Mouse (Mus musculus) MEL-GATA-1-ER (cell line): ENCODE results near the gene Trem2.
A peak's percentile ranks its signal among the peaks of the same experiment; 100 is the strongest.

Source experiments
- DNase-seq: peaks from one replicate; pipeline ENCODE4 v3.0.0-alpha.2; 2012; ENCODE audit warnings: low read depth; ENCODE audit errors: extremely low read depth

Trem2 gene

DNA sequence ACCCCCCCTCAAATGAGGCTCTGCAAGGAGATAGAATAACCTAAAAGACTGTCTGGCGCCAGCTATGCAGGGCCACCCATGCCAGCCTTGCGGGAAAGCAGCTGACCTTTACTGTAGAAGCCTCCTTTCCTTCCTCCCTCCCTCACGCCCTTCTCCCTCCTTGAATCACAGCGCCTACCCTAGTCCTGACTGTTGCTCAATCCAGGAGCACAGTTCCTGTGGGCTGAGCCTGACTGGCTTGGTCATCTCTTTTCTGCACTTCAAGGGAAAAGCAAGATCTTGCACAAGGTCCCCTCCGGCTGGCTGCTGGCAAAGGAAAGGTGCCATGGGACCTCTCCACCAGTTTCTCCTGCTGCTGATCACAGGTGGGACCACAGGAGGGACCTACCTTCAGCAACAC lies at the start of gene Trem2:
Gene Trem2, plus strand, starts transcription at position 171 of the 400 bp plus-strand sequence.
- DNase-seq = no peak

- DNase-seq = peak; percentile 93
Observed at GRCm38 (mm10) chr17:48299203-48299602, 47.0 kb upstream of the Trem2 start, which contains the start of gene Treml2. Gene Treml2 (plus strand): TSS chr17:48299498.

DNA sequence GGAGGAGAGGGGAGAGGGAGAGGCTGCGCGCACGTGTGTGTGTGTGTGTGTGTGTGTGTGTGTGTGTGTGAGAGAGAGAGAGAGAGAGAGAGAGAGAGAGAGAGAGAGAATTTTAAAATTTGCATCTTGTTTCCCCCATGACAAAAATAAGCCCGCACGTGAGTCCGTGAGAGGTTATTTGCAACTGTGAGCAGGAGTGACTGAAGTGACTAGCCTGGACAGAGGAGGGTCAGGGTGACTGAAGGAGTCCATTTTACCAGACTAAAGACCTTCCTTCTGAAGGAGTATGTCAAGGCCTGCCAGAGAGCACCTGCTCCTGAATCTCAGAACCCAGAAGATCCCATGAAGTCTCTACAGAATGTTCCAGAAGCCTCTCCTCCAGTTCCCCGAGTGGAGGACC lies 46.4 kb upstream of the Trem2 start:
- no peak for DNase-seq

DNA sequence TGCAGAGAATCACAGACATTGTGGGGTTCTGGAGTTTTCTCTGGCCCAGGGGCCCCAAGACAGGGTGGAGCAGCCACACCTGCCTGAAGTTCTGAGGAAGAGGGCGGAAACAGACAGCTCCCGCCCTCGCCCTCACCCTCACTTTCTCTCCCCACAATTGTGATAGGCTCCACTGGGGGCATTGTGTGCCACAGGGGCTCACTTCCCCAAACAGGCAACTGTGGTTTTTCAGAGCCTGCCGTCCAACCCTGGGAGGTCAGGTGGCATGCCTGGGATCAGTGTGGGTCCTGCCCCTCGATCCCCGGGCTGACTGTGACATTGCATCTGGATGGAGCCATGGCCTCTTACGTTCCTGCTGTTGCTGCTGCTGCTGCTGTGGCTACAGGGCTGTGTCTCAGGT lies 46.0 kb upstream of the Trem2 start:
- DNase-seq = peak; percentile 80

DNA sequence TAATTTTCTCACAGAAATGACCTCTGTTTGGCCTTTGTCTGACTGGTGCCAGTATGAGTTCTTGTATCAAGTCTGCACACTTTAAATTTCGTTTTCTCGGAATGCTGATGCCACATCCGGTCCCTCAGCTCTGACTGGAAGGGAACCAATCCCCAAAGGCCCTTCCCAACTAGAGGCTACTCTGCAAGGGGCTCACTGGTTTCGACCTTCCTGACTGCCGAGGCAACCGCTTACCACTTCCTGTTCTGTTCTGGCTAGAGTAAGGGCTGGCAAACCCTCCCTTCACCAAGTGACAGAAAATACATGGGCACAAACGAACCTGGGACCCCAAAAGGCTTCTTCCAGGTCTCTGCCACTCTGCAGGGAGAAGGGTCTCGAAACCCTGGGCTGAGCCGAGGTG lies 45.3 kb upstream of the Trem2 start:
- DNase-seq = peak; percentile 76

GRCm38 (mm10) chr17:48301792-48302191 lies 44.4 kb upstream of the Trem2 start:
- no peak for DNase-seq

DNA sequence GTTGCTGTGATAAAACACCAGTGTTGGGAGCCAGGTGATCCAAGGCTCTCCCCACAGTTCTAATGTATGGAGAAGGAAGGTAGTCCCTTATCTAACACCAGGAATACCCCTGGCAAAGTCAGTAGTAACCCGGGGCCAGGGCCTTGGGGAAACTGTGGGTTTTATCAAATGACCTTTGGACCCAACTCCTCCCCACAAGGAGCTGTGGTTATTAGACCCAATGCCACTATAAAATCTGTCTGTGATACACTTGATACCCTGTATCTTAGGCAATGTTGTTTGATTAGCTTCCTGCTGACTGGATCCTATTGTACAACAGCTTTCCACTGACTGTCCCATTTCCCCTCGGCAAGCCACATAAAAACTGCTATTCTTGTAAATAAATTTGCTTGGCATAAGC lies 34.1 kb upstream of the Trem2 start:
- DNase-seq = no peak

- DNase-seq = peak; percentile 38
Observed at GRCm38 (mm10) chr17:48315905-48316579, 30.2 kb upstream of the Trem2 start, which contains the start of gene B430306N03Rik. Gene B430306N03Rik (plus strand): TSS chr17:48316141.

- no peak for DNase-seq
Observed at GRCm38 (mm10) chr17:48318686-48319085, 27.5 kb upstream of the Trem2 start.

DNA sequence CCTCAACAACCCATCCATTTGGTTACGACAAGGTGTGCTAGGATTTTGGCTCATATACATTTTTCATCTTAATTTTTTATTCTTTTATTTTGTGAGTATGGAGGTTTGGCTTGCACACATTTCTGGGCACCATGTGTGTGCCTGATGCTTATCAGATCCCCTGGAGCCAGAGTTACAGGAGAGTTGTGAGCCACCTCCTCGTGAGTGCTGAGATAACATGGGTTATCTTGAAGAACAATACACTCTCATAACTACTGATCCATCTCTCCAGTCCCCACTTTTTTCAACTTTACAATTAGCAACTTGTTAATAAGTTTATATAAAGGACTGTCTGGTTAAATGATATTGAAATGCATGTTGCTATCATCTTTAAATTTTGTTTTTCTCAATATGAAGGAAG lies 24.9 kb upstream of the Trem2 start:
- DNase-seq = no peak

DNA sequence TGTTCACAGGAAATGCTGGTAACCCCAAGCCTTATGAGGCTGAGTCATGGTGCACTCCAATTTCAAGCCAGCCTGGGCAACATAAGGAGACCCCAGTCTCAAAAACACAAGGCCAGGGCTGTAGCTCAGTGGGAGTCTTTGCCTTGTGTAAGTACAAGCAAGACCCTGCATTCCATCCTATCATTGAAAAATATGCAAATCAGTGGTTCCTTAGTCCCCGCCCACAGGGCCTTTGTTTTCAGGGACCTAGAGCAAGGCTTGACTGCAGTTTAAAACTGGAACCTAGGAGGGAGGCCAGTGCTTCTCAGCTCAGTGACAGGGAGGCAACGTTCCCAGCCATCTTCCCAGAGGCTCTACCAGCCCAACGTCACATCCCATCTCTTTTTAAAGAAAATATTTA lies 23.0 kb upstream of the Trem2 start:
- no peak for DNase-seq

GRCm38 (mm10) chr17:48324258-48324657 lies 21.9 kb upstream of the Trem2 start:
- DNase-seq = no peak

DNA sequence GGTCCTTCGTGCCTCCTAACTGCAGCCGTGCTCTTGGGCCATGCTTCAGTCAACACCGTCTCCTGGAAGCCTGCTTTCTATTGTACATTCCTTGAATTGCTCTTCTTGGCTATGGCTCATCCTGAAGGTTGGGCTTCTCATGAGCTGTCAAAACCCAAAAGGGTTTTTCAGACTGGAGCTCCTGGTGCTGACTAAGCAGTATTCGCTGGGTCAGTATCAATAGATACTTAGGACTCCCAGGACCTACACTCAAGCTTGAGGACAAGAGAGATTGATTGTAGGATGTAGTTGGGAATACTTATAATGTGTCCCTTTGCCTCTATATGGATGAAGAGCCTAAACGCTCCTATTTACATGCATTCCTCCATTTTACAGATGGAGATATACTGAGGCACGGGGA lies 21.1 kb upstream of the Trem2 start:
- no peak for DNase-seq

- no peak for DNase-seq
Observed at GRCm38 (mm10) chr17:48325638-48326037, 20.6 kb upstream of the Trem2 start.

DNA sequence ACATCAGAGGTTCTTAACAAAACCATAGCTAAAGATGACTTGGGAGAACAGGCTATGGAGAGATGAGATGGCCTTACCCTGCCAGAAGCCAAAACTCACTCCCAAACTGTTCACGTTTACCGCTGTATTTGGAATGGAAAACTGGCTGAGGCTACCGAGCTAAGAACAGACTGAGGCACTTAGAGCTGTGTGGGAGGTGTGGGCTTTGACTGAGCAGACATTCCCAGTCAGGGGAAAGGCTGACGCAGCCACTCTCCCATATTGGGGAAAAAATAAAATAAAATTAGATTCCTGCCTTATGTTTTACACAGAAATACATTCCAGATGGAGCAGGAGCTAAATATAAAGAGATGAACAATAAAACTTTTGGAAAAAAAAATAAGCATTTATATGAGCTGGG lies 19.5 kb upstream of the Trem2 start:
- DNase-seq = no peak

DNA sequence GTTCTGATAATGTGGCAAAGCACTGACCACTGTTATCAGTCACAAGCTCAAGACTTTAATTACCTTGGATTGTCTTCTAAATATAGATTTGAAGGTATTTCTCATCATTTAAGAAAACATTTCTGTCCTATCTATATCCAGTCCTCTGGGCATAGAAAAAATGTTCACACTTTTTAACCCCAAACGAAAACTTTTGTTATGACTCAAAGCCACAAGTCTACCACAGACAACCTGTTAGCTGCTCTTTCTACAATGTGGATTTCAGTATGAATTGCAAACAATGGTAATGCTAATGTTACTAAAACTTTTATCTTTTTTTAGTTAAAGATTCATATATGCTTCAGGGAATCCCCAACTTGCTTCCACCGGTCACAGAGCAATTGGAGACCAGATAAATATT lies 13.7 kb upstream of the Trem2 start:
- no peak for DNase-seq

DNA sequence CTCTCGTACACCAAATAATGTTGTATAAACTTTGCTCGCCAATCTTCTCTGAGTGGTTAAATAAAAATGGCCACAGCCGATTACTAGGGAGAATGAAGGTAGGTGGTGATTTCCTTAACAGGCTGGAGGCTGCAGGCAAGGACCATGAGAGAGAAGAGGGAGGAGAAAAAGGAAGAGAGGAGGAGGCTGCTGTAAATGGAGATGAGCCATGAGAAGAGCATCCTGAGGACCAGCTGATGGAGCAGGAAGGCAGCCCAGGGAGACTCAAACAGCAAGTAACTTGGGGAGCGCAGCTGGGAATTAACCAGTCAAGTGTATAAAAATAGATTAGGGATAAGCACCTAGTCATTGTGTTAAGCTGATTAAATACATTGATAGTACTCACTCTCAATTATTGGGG lies 12.0 kb upstream of the Trem2 start:
- no peak for DNase-seq

DNA sequence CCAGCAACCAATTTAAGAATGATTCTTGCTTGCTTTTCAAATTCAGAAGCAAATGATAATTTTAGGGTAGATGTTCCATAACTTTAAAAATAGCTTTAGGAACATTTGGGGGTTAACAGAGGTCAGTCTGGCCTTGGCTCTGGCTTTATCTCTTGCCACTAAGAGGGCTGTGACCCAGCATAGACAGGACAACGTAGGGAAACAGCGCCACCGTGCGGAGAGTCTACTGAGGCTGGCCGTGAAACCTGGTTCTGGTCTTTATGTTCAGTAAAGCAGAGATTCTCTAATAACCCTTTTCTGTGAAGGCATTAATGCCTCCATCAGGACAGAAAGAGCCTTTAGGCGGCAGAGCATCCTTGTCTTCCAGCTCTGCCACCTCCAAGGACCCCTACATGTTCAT lies 9.3 kb upstream of the Trem2 start:
- peak; percentile 55 for DNase-seq

DNA sequence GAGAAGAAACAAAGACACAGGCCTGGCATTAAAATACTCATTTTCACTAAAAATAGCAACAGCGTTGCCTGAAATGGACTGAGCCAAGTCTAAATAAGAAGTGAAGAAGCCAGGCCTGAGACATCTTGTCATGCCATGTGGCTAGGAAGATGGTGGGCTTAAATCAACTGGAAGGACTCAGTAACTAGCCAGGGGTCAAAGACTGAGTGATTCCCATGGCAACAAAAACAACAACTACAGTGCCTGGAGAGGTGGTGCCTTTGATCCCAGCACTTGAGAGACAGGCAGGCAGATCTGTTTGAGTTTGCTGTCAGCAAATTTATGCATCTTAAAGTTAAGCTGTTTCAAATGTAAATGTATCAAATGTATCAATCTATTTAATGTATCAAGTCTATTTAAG lies 5.9 kb upstream of the Trem2 start:
- no peak for DNase-seq

- peak; percentile 88 for DNase-seq
Observed at GRCm38 (mm10) chr17:48341947-48342346, 4.3 kb upstream of the Trem2 start.

GRCm38 (mm10) chr17:48343065-48343464 lies 3.1 kb upstream of the Trem2 start:
- DNase-seq = no peak

- DNase-seq = no peak
Observed at GRCm38 (mm10) chr17:48345824-48346223, 377 bp upstream of the Trem2 start.

- DNase-seq = no peak
Observed at GRCm38 (mm10) chr17:48346834-48347233, 633 bp downstream of the Trem2 start.

GRCm38 (mm10) chr17:48347287-48347686 lies 1.1 kb downstream of the Trem2 start:
- peak; percentile 59 for DNase-seq
